Mouse (Mus musculus) Muller cell, postnatal 12 days (primary cell): ENCODE measurements around the gene Vamp2.
A peak's percentile ranks its signal among the peaks of the same experiment; 100 is the strongest.

Experiments
- DNase-seq: peaks from one replicate; pipeline ENCODE4 v3.0.0-alpha.2; 2015; ENCODE audit errors: inconsistent ontology term

Vamp2 gene

DNA sequence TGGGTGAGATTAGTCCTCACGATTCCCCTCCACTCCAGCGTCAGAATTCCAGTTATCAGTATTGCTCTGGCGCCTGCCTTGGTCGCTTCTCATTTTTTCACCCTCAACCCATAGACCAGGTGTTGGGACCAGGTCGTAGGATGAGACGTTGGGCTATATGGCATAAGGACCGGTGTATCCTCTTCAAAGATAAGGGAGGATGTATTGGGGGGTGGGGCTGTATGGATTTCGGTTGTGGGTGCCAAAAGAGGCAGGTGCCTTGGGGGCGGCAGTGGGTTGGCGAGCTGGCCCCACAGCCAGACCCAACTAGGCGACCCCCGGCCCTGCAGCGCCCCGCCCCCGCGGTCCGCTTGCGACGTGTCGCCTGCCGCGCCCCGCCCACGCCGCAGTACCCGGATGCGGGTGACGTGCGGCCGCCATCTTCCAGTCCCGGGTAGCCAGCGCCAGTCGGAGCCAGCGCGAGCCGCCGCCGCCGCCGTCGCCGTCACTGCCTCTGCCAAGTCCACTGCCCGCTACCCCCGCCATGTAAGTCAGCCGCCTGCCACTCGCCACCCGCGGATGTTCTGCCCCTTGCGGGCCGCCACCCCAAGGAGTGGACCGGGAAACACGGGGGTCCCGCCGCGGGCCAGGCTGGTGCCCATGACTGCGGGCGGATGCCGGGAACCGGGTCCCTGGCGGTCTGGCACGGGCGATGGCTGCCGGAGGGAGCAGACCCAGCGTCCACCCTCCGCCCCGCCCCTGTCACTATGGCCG, at the start of gene Vamp2:
Gene Vamp2 (plus strand): TSS at position 388 of the 753 bp plus-strand sequence.
- peak; percentile 95 for DNase-seq

DNA sequence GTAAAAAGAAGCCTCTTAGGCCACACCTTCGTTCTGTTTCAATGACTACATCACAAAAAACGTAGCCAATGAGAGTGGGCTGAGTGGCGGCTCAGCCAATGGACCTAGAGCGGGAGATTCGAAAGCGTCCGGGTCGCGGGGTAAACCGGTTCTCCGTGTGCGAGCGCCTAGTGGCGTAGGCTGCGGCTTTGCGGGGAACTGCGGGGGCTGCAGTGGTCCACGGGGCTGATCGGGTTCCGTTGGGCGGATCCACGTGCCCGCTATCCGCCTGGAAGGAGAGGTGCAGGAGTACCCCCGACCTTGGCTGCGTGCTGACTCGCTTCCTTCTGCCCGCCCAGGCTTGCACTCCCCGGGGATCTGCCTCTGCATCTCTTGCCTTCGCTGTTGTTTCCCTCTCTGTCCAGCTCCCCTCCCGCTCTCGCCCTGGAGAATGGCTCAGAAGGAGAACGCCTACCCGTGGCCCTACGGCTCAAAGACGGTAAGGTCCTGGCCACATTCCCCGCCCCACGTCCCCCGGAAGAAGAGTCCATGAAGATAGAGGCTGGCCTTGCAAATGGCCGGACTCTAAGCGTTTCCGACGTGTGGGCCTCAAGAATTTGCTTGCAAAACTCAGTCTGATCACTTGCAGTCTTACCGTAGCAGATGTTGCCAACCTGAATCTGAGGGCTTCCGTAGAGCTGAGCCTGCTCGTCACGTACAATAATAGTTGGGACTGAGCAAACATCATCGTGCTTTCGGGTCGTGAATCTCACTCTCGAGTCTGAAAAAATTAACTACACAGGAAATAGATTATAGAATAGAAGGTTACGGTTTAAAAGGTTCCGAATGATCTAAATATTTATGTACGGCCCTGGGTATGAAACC, 42.5 kb upstream of the Vamp2 start, which contains the start of gene Aurkb:
Gene Aurkb (plus strand): TSS at position 117 of the 864 bp plus-strand sequence.
- peak; percentile 88 for DNase-seq

DNA sequence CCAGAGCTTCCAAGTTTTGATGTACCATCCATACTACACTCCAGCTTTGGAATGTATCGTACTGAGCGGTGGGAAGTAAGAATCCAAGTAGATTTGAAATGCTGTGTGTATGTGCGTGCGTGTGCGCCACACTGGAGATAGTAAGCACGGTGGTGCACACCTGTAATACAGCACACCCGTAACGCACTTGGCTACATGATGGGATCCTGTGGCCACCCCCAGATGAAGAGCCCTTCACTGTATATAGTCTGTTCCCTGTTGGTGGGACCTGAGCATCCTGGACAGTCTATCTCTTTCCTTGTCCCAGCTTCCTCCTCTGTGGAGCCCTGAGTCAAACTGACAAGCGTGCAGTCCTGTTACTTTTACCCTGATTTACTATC, 41.9 kb upstream of the Vamp2 start:
- no peak for DNase-seq

DNA sequence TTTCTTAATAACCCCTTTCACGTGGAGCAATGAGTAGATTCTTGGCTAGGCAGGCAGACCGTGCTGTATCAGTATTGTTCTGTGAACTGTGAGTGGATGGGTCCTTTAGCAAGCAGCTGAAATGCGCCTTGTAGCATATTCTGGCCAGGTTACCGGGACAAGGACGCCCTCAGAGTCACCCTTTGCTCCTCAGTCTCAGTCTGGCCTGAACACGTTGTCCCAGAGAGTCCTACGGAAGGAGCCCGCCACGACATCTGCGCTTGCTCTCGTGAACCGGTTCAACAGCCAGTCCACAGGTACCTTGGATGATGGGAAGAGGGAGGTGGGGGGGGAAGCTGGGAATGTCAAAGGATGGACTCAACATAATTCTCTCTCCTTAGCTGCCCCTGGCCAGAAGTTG, 40.7 kb upstream of the Vamp2 start:
- no peak for DNase-seq

DNA sequence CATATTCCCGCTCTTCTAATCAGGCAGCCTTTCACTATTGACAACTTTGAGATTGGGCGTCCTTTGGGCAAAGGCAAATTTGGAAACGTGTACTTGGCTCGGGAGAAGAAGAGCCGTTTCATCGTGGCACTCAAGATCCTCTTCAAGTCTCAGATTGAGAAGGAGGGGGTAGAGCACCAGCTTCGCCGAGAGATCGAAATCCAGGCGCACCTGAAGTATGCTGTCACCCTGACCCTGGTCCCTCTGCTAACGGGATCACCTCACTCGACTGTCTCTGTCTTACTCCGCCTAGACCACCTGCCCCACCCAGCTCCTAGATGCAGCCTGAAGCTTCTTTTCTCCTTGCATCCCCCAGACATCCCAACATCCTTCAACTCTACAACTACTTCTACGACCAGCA, 40.1 kb upstream of the Vamp2 start:
- no peak for DNase-seq

DNA sequence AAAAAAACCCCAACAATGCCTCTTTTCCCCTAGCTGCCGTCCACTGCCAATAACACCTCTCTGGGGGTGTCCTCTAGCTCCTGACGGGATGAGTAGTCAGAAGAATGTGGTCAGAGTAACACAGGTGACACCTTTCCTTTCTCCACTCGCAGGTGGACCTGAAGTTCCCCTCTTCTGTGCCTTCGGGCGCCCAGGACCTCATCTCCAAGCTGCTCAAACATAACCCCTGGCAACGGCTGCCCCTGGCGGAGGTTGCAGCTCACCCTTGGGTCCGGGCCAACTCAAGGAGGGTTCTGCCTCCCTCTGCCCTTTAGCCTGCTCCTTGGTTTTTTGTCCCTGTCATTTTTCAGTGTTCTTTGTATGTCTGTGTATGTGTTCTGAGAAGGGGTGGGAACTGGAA, 37.5 kb upstream of the Vamp2 start:
- DNase-seq, result no peak

DNA sequence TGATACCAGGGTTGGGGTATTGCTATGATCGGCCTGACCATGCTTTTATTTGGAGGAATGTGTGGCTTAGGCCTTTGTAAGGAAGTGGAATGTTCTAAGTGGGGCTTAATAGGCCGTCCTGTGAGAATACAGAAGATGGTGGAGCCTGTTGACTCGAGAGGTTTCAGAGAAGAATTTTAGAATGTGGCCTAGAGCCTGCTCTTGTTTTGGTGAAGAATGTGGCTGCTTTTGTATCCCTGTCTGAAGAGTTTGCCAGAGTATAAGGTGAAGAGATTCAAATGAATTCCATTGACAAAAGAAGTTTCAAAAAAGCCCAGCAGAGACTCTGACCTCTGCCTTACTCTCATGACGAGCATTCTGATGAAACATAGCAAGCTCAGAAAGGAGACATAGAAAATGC, 36.5 kb upstream of the Vamp2 start:
- peak; percentile 68 for DNase-seq

DNA sequence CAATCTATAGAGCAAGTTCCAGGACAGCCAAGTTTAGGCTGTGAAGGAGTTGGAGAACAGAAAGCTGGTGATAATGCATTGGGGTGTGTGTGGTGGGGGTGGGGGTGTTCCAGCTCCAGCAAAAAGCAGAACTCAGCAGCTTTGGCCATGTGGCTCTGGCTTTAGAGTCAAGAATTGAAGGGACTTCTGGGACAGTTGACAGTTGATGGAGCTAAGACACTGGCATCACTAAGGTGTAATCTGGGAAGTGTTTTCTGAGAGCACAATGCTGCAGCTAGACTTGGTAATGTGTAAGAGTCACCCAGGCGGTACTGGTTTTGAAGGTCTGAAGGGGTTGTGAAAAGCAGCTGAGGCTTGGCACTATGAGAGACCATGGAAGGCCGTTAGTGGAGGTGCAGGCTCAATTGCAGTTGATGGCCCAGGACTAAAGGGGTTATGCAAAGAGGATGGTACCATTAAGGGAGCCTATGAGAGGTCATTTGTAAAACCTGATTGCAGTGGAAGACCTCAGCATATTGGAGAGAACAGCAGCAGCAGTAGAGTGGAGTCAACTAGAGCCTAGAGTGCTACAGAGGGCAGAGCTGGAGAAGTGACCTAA, 35.4 kb upstream of the Vamp2 start:
- no peak for DNase-seq

DNA sequence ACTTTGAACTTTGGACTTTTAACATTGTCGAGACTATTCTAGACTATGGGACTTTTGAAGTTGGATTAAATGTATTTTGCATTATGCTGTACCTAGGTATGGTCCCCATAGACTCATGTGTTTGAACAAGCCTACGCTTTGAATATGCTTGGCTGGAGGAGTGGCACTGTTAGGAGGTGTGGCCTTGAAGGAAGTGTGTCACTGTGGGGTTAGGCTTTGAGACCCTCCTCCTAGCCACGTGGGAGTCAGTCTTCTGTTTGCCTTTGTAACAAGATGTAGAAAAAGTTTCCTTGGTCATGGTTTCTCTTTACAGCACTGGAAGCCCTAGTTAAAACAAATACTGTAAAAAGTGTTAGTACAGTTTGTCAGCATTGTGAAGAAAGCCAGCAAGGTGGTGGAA, 34.4 kb upstream of the Vamp2 start:
- no peak for DNase-seq

DNA sequence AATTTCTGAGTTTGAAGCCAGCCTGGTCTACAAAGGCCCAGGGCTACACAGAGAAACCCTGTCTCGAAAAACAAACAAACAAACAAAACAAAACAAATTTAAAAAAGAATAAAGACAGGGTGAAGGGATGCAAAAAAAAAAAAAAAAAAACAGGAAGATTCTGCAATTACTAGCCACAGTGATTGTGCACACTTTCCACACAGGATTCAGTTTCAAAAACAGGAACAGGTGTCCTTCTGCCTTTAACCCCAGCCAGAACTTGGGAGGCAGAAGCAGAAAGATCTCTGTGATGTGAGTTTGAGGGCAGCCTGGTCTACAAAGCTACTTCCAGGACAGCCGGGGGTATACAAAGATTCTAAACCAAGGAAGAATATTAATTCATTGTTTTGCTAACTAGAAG, 30.0 kb upstream of the Vamp2 start:
- DNase-seq, result no peak

DNA sequence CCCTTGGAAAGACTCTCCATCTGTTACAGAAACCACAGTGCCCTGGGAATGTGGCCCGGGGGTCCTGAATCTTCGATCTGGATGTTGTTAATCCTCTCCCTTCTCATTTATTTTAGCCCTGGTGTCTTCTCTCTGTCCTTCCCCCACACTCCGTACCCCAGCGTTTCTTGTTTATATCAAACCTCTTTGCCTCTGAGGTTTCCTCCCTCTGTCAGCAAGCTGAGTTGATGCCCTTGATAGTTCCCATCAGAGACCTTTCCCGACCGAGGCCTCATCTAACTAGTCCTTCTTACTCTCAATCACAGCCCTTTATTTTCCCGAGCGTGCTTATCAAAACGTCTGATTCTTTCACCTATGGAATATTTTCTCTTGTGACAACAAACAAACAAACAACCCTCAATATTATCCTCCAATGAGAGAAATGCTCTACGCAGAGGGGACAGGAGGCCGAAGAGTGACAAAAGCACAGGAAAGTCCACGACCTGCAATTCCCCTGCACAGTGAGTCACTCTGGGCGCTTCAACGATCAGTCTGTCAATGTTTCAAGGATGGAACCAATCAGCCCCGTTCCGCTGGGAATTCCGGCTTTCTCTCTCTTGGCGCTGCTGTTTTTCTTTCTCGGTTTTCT, 29.4 kb upstream of the Vamp2 start:
- DNase-seq, result peak; percentile 4

DNA sequence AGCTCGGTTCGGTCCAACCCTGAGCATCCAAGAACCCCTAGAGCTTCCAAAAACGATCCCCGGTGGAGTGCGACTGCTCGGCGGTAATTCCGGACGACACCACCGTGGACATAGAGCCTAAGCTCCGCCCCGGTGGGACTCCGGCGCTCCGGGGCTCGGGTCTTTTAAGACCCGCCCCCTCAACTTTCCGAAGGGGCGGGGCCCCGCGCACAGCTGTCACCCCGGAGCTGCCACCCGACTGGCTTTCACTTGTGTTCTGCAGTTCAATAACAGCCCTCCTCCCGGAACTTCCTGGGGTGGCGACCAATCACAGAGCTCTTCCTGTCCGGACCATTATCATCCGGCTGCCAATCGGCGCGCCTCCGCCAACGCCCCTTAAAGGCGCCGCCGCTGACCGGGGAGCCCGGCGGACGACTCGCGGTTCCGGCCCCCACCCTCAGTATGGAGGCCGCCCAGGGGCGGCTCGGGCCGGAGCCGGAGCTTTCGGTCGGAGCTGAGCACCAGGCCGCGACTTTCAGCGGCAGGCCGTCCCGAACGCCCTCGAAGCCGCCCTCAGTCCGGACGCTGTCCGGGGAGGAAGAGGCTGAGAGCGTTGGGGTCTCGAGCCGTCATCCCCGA, 28.8 kb upstream of the Vamp2 start, which contains the start of gene Borcs6:
Gene Borcs6 (plus strand): TSS at position 361 of the 618 bp plus-strand sequence.
- DNase-seq, result peak; percentile 99

DNA sequence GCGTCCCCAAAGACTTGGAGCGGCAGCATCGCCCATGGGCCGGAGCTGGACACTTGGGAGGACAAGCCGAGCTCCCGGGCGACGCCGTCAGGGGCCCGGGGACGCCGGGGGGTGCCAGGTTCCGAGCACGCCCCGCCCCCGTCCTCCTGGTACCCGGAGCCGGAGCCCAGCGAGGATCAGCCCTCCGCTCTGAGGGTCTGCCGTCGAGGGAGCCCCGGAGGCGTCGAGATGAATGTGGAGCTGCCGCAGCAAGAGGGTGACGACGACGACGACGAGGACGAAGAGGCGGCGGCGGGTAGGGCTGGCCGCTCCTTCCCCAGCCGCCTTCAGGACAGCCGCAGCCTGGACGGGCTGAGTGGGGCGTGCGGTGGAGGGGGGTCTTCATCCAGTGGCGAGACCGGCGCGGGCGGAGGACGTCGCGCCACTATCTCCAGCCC, 28.3 kb upstream of the Vamp2 start:
- DNase-seq, result no peak

DNA sequence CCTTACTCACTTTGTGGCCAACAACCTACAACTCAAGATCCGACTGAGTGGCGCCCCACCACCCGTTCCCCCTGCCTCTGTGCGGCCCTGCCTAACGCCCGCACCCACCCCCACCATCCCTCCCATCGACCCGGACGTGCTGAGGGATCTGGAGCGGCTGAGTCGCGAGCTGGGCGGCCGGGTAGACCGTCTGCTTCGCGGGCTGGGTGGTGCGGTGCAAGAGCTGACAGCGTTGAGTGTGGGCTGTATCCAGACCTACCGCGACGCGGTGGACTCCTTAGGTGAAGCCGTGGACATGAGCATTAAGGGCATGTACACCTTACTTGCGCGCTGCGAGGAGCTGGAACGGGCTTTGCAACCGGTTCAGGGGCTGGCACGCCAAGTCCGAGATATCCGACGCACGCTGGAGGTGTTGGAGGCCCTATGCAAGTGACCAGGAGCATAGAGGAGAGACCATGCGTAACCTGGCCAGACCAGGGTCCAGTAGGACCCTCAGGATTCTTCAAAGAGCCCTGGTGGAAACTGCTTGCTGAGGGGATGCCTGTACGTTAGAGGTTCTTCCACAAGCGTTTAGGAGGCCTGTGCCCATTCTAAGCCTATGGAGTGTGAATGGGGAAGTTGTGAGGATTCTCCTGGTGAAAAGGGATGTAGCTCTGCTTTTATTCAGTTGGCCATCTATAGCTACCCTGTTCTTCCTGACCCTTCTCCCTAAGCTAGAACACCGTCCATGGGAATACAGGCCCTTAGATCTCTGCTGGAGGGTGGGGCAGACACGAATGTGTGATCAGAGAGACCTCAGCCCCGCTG, 27.6 kb upstream of the Vamp2 start:
- peak; percentile 51 for DNase-seq

DNA sequence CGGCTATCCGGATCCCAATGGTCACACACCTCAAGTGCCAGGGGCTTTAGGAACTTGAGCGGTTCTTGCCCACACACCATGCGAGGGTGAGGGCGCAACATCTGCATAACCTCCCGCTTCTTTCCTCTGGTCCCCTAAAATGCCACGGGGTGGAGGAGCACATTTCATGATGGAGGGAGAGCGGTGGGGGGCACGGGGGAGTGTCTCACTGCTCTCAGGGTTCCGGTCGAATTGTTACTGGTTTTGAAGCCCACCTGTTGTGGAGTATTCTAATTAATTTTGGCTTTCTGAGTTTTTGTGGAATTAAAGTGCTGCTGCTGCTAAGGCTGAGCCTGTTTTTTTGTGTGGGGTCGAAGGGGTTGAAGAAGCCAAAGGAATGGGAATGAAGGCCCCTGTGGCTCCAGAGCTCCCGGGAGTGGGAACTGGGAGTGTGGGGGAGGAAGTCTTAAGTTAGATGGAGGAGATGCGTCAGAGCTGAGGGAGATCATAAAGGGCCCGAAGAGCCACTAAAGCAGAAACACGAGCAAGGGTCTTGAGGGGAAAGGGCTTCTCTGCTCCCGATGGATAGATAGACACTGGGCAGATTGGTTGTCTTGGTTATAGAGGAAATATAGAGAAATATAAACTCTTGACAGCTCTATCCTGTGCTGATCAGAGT, 26.9 kb upstream of the Vamp2 start:
- DNase-seq, result no peak

DNA sequence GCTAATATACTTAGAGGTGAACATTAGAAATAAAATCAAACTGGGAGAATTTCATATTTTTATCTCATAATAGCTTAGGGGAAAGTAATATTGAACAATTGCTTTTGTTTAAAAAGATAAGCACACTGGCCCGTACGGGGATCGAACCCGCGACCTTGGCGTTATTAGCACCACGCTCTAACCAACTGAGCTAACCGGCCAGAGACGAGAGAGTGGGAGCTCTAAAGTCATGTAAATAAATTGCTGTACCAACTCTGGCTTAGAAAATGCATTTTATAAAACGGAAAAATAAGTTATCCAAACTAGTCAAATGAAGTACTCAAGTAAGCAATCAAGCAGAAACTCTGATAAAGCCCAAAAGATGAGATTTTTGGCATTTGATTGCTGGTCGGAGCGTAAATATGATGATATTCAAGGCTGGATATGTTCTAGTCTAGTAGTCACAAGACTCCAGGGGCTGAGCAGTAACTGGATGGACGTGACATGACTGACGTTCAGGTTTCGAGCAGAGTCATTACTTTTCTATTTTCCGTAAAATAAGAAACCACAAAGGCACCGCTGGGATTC, 26.0 kb upstream of the Vamp2 start:
- DNase-seq, result peak; percentile 70

DNA sequence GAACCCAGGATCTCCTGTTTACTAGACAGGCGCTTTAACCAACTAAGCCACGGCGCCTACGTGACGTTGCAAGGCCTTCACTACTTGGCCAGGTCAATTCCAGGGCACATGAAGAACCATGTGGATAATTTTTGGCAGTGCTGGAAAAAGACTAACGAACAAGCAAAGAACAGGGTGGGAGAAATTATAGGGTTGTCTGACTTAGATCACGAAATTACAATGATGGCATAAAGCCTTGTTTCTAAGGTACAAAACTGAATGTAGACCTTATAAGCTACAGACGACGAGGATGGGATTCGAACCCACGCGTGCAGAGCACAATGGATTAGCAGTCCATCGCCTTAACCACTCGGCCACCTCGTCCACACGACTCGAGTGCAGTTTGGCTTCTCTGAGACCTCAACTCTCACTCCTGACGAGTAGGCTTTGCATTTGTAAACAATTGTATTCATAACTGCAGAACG, 25.5 kb upstream of the Vamp2 start:
- peak; percentile 94 for DNase-seq

DNA sequence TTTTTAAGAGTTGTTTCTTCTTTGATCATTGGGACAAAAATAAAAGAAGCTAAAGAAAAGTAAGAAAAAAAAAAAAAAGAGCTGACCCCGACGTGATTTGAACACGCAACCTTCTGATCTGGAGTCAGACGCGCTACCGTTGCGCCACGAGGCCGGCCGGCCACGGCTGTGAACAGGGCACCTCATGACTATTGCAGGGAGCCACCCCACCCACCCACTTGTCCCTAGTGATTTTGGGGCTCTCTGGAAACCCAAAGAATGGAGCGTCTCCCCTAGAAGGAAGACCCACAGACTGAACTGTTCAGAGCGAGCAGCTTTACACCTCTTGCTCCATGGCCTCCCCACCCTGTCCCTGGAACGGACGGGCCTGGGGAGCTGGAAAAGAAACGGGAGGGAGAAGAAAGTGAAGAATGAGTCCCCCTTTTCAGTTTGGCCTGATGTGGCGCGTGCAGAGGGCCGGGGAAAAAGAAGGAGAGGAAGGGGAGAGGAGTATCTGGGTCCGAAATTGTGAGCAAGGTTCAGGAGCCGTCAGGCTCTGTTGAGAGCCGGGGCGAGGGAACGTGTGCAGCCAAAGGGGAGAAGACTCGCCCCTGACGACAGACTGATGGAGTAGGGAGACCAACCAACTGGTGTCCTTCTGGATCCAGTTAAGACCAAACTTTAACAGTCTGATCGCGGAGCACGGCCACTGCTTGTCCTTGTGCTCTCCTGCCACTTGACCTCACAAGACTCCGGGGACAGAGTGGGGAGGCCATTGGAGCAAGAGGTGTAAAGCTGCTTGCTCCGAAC, 24.7 kb upstream of the Vamp2 start:
- DNase-seq, result peak; percentile 83
